ENCODE assay signal across 9 mouse cellular contexts in the genomic region with DNA sequence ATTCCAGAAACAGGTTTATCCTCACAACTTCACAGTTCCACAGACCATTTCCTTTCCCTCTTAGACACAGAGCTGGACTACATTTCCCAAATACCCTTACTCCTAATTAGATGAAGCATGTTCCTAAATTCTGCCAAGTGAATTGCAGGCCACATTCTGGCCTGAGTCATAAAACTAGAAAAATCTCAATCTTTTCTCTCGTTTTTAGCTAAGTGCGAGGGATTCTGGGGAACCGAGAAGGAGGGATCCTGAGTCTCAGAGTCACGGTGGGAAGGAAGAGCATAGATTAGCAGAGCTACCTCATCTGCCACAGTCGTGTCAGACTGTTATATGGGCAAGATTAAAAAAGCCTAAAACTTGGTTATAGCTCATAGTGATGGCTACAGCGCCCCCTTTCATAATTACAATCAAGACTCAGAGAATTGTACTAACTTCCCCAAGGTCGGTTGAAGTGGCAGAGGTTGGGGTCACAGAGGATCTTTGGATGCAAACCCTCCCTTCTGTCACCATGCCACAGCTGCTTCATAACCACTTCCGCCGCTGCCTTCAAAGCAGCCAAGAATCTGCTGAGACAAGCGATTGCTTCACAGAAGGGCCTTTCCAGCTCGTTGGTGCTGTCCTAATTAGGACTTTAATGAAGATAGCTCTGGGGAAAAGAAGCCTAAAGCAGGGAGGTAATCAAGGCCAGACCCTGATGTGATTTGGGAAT. TPM values are rescaled to one million over a fixed set of nuclear protein-coding genes. Genes with fewer than 3 reads are reported as not detected.
DNase-seq lines count a peak whose midpoint lies in the region; ATAC-seq and TF ChIP-seq lines count a peak whose summit lies in the region.
"Had no signal": no experiment of that assay in that cellular context is flagged by ENCODE, and none has a peak within 500 bp of the region (broad histone marks: within the 10 kb centered on the region; RNA-seq: fewer than 3 reads in every experiment).

No protein-coding gene starts in this region.

- no peak overlapping the region for H3K27ac ChIP-seq in cerebellum, adult 2 months (ENCODE audit: insufficient read depth, low read length)
- peak overlapping the region; percentile 70 for H3K27ac ChIP-seq in midbrain, embryonic 16.5 days (ENCODE audit: low read length)

- ATAC-seq in midbrain, embryonic 16.5 days = no peak

- no peak overlapping the region for H3K9ac ChIP-seq in midbrain, embryonic 16.5 days (ENCODE audit: low read depth, low read length)

- no peak for TF ChIP-seq CTCF in cerebellum, adult 2 months (IDR thresholded peaks at IDR 0.05; ENCODE audit: borderline replicate concordance, insufficient read depth, low read depth, low read length)

- WGBS in cerebellum, adult 2 months = 63% methylated on average over 11 of the region's 11 CpGs
- WGBS in midbrain, embryonic 16.5 days = 56% methylated on average over 11 of the region's 11 CpGs

- H3K4me1 ChIP-seq in cerebellum, adult 2 months (ENCODE audit: control insufficient read depth, insufficient read depth, low read length) = 0 out of 2 replicates have a peak, but pooled peaks cover 3% of the 10 kb centered on the region
- peaks cover 25% of the 10 kb centered on the region for H3K4me1 ChIP-seq in midbrain, embryonic 16.5 days (ENCODE audit: control insufficient read depth, insufficient read depth, low read length)

- H3K4me2 ChIP-seq in midbrain, embryonic 16.5 days (ENCODE audit: low read length) = no peak overlapping the region

- no peaks in the 10 kb centered on the region for H3K36me3 ChIP-seq in midbrain, embryonic 16.5 days (ENCODE audit: control insufficient read depth, insufficient read depth, low read length)

- no peaks in the 10 kb centered on the region for H3K9me3 ChIP-seq in midbrain, embryonic 16.5 days (replicated peaks; ENCODE audit: control insufficient read depth, low read length, poor library complexity, severe bottlenecking)

- no peak for TF ChIP-seq POLR2A in cerebellum, adult 2 months (IDR thresholded peaks at IDR 0.05; ENCODE audit: borderline replicate concordance, insufficient read depth, low read length)

- H3K27me3 ChIP-seq in cerebellum, adult 2 months (ENCODE audit: control insufficient read depth, insufficient read depth, low read length) = no peaks in the 10 kb centered on the region
- H3K27me3 ChIP-seq in midbrain, embryonic 16.5 days (ENCODE audit: control insufficient read depth, insufficient read depth, low read depth, low read length) = no peaks in the 10 kb centered on the region

- intact Hi-C loops in heart, postnatal 14 days (cut with DNase I) = no loop called here

- H3K4me3 ChIP-seq in cerebellum, adult 2 months (replicated peaks; ENCODE audit: insufficient read depth, low read depth, low read length) = no peak overlapping the region
- H3K4me3 ChIP-seq in midbrain, embryonic 16.5 days (ENCODE audit: low read depth, low read length) = no peak overlapping the region

- peak; percentile 42 to 48 for DNase-seq in cerebellum, postnatal 10 days
- no peak for DNase-seq in cerebellum, adult 2 months
- DNase-seq in Muller cell, postnatal 12 days (ENCODE audit: inconsistent ontology term) = peak; percentile 87
- DNase-seq in induced T-regulatory cell, adult 2 months (ENCODE audit: low read depth) = peak; percentile 59
- no peak for DNase-seq in heart, postnatal 14 days
- no peak for DNase-seq in gastrocnemius, adult 18-20 months (ENCODE audit: low spot score)
- DNase-seq in layer of hippocampus, postnatal 25 days (ENCODE audit: extremely low spot score in 1 of 2, low spot score in 1 of 2) = no peak
- DNase-seq: cerebellum, adult 9-10 months had no signal

RNA-seq across cellular contexts. Expression of a gene that starts 28.6 kb away (rescaled TPM):
- 44.2 and 47.3 TPM in 2 replicates for polyA plus RNA-seq in cerebellum, adult 2 months (2012; rRNA removed)
- 22.7 and 28.8 TPM in 2 replicates for polyA plus RNA-seq in midbrain, embryonic 16.5 days (2015; fragmentation: Nextera tagmentation; extraction: Ambion mirVana)
- total RNA-seq in heart, postnatal 14 days (2021) = 1 to 10 TPM; 1.9 to 2.2 TPM
- total RNA-seq in gastrocnemius, adult 18-20 months (2021) = under 1 TPM; 0.37 to 0.38 TPM
- total RNA-seq in layer of hippocampus, postnatal 25 days (2021) = 10 to 100 TPM; 48.6 to 51.2 TPM

Comparison
In these comparisons a context has a peak if more than half of its experiments do, and no peak if none do; other contexts are left out.
1. DNase-seq: peak in cerebellum, postnatal 10 days (2 of 2), Muller cell, postnatal 12 days (single experiment) and induced T-regulatory cell, adult 2 months (single experiment); none in cerebellum, adult 2 months (0 of 2), heart, postnatal 14 days (0 of 2), gastrocnemius, adult 18-20 months (single experiment) and layer of hippocampus, postnatal 25 days (0 of 2).
2. RNA of a gene that starts 28.6 kb away (total RNA-seq): 48.6 to 51.2 TPM in layer of hippocampus, postnatal 25 days; 1.9 to 2.2 TPM in heart, postnatal 14 days and 0.37 to 0.38 TPM in gastrocnemius, adult 18-20 months; every median in the first group is over 10 times any median in the second.